Mouse (Mus musculus) T-cell, adult 66 days (primary cell): ENCODE data around the gene Timm23. TPM values are rescaled to one million over a fixed set of nuclear protein-coding genes. Genes with fewer than 3 reads are reported as not detected.

Experiments used
- total RNA-seq, 2 experiments: library from RNA; stranded (reverse); gene quantifications; 3 replicates in 1 of 2; 4 replicates in 1 of 2; pipeline ENCODE4 v1.2.4; 2023

Timm23 gene
- total RNA-seq, result 100 to 1,000 TPM in 1 of 2 experiments, 10 to 100 TPM in 1; 89.8 to 120 TPM

GRCm38 (mm10) chr14:32201791-32202451 lies at the start of gene Timm23, which contains the start of gene Parg:
Timm23 (minus strand) TSS chr14:32201898.
Parg (plus strand) TSS chr14:32201949.

GRCm38 (mm10) chr14:32159690-32160246 lies 41.9 kb downstream of the Timm23 start, which contains the start of gene Ncoa4:
Ncoa4 (plus strand) TSS chr14:32159865.

GRCm38 (mm10) chr14:32141723-32142122 lies 60.0 kb downstream of the Timm23 start, which contains the start of gene Msmb:
Msmb (plus strand) TSS chr14:32142023.

Other genes starting within 250 kb of the Timm23 start
- gene Galnt15, start 172.9 kb downstream of the Timm23 start, total RNA-seq, result not detected
- 10 to 100 TPM; 15.8 to 20.9 TPM for gene Oxnad1, start 116.5 kb downstream of the Timm23 start, total RNA-seq
- 10 to 100 TPM; 49.8 to 58.9 TPM for gene Dph3, start 116.2 kb downstream of the Timm23 start, total RNA-seq
- not detected for gene Msmb, start 59.9 kb downstream of the Timm23 start, total RNA-seq
- 10 to 100 TPM; 74.3 to 83.8 TPM for gene Ncoa4, start 42.0 kb downstream of the Timm23 start, total RNA-seq
- gene Parg, start 51 bp upstream of the Timm23 start, total RNA-seq, result 10 to 100 TPM; 60.2 to 65.1 TPM
- gene Ogdhl, start 120.1 kb upstream of the Timm23 start, total RNA-seq, result under 1 TPM in 1 of 2 experiments, not detected in 1; 0.15 TPM
- gene 1700024G13Rik, start 186.5 kb upstream of the Timm23 start, total RNA-seq, result not detected